In genomic region chr14:118767673-118768353, GRCm38 (mm10) we compare ENCODE assay signal across 8 mouse cellular contexts. TPM values are rescaled to one million over a fixed set of nuclear protein-coding genes. Genes with fewer than 3 reads are reported as not detected.
DNase-seq lines count a peak whose midpoint lies in the region; ATAC-seq lines count a peak whose summit lies in the region.

No protein-coding gene starts in this region.

- ATAC-seq in hindbrain, embryonic 14.5 days (ENCODE audit: low FRiP score): peak; percentile 89

- no peak overlapping the region for H3K9ac ChIP-seq in hindbrain, embryonic 14.5 days

- no peak overlapping the region for H3K27ac ChIP-seq in hindbrain, embryonic 14.5 days

- H3K9me3 ChIP-seq in hindbrain, embryonic 14.5 days (ENCODE audit: control insufficient read depth, low read length): no peaks in the 10 kb centered on the region

- no peak overlapping the region for H3K4me3 ChIP-seq in hindbrain, embryonic 14.5 days (replicated peaks; ENCODE audit: low read length)

- H3K27me3 ChIP-seq in hindbrain, embryonic 14.5 days (ENCODE audit: control insufficient read depth, insufficient read depth, low read length): 0 out of 2 replicates have a peak, but pooled peaks cover 4% of the 10 kb centered on the region

- 39% methylated on average over 14 of the region's 14 CpGs for WGBS in hindbrain, embryonic 14.5 days

- no peak overlapping the region for H3K4me2 ChIP-seq in hindbrain, embryonic 14.5 days (replicated peaks)

- H3K4me1 ChIP-seq in hindbrain, embryonic 14.5 days (replicated peaks; ENCODE audit: control insufficient read depth, insufficient read depth, low read length): no peaks in the 10 kb centered on the region

- peak; percentile 91 for DNase-seq in R1 (ENCODE audit: low read depth, low spot score)
- DNase-seq in cerebellum, postnatal 25 days: peak; percentile 80 to 85
- DNase-seq in frontal cortex, postnatal 25 days (ENCODE audit: low spot score in 2 of 2): peak; percentile 62 to 74
- peak; percentile 82 for DNase-seq in hindbrain, embryonic 14.5 days (ENCODE audit: low spot score)
- peak; percentile 66 to 69 for DNase-seq in layer of hippocampus, postnatal 36 days
- peak; percentile 79 for DNase-seq in lung, postnatal 25 days (ENCODE audit: low spot score)
- peak; percentile 86 for DNase-seq in retina, embryonic 14.5 days (ENCODE audit: low spot score)
- peak; percentile 77 to 78 for DNase-seq in thymus, postnatal 36 days

- no peaks in the 10 kb centered on the region for H3K36me3 ChIP-seq in hindbrain, embryonic 14.5 days (replicated peaks; ENCODE audit: control insufficient read depth, insufficient read depth)

RNA-seq across cellular contexts. Expression of gene Cldn10, which starts 19.9 kb away (rescaled TPM):
- 1.7 and 2.1 TPM in 2 replicates for polyA plus RNA-seq in hindbrain, embryonic 14.5 days (2014; fragmentation: Nextera tagmentation; extraction: Ambion mirVana)
- total RNA-seq in layer of hippocampus, postnatal 36 days (2021): 10 to 100 TPM; 31.9 to 33.7 TPM
